Mouse (Mus musculus): Measurements from ENCODE around the gene 2900011O08Rik.

2900011O08Rik gene

GRCm38 (mm10) chr16:13986574-13987478 lies at the start of gene 2900011O08Rik, which contains the start of gene Ifitm7:
2900011O08Rik (plus strand) TSS chr16:13986604.
Ifitm7 (minus strand) TSS chr16:13986888.
- peak; percentile 95 for DNase-seq (ENCODE audit: low read depth, low spot score)

- peak; percentile 88 for DNase-seq (ENCODE audit: low read depth, low spot score)
Measured at GRCm38 (mm10) chr16:13940139-13940846, 46.1 kb upstream of the 2900011O08Rik start.

- DNase-seq (ENCODE audit: low read depth, low spot score), result no peak
Measured at GRCm38 (mm10) chr16:13940847-13941395, 45.5 kb upstream of the 2900011O08Rik start.

- DNase-seq (ENCODE audit: low read depth, low spot score), result no peak
Measured at GRCm38 (mm10) chr16:13944178-13944577, 42.2 kb upstream of the 2900011O08Rik start.

GRCm38 (mm10) chr16:13944752-13945151 lies 41.7 kb upstream of the 2900011O08Rik start:
- no peak for DNase-seq (ENCODE audit: low read depth, low spot score)

- no peak for DNase-seq (ENCODE audit: low read depth, low spot score)
Measured at GRCm38 (mm10) chr16:13945153-13945552, 41.3 kb upstream of the 2900011O08Rik start.

- no peak for DNase-seq (ENCODE audit: low read depth, low spot score)
Measured at GRCm38 (mm10) chr16:13946306-13946705, 40.1 kb upstream of the 2900011O08Rik start.

GRCm38 (mm10) chr16:13951245-13951644 lies 35.2 kb upstream of the 2900011O08Rik start:
- peak; percentile 80 for DNase-seq (ENCODE audit: low read depth, low spot score)

- DNase-seq (ENCODE audit: low read depth, low spot score), result no peak
Measured at GRCm38 (mm10) chr16:13962053-13962452, 24.4 kb upstream of the 2900011O08Rik start.

- no peak for DNase-seq (ENCODE audit: low read depth, low spot score)
Measured at GRCm38 (mm10) chr16:13969096-13969495, 17.3 kb upstream of the 2900011O08Rik start.

GRCm38 (mm10) chr16:13972051-13972450 lies 14.4 kb upstream of the 2900011O08Rik start:
- DNase-seq (ENCODE audit: low read depth, low spot score), result peak; percentile 62

GRCm38 (mm10) chr16:13976358-13976896 lies 10.0 kb upstream of the 2900011O08Rik start:
- DNase-seq (ENCODE audit: low read depth, low spot score), result peak; percentile 79

- DNase-seq (ENCODE audit: low read depth, low spot score), result peak; percentile 89
Measured at GRCm38 (mm10) chr16:13977026-13977425, 9.4 kb upstream of the 2900011O08Rik start.

- DNase-seq (ENCODE audit: low read depth, low spot score), result peak; percentile 83
Measured at GRCm38 (mm10) chr16:13981726-13982125, 4.7 kb upstream of the 2900011O08Rik start.

- DNase-seq (ENCODE audit: low read depth, low spot score), result peak; percentile 38
Measured at GRCm38 (mm10) chr16:13983161-13983560, 3.2 kb upstream of the 2900011O08Rik start.

- peak; percentile 17 for DNase-seq (ENCODE audit: low read depth, low spot score)
Measured at GRCm38 (mm10) chr16:13986197-13986573, 219 bp upstream of the 2900011O08Rik start.

GRCm38 (mm10) chr16:13992518-13993248 lies 6.3 kb downstream of the 2900011O08Rik start:
- DNase-seq (ENCODE audit: low read depth, low spot score), result no peak

GRCm38 (mm10) chr16:13994076-13994475 lies 7.7 kb downstream of the 2900011O08Rik start:
- DNase-seq (ENCODE audit: low read depth, low spot score), result no peak

- no peak for DNase-seq (ENCODE audit: low read depth, low spot score)
Measured at GRCm38 (mm10) chr16:13994502-13994901, 8.1 kb downstream of the 2900011O08Rik start.

GRCm38 (mm10) chr16:14003386-14004130 lies 17.2 kb downstream of the 2900011O08Rik start:
- no peak for DNase-seq (ENCODE audit: low read depth, low spot score)

Measured in ES-CJ7 (cell line).